Mouse (Mus musculus): Measurements from ENCODE around the gene Osm.

- TF ChIP-seq MAX (IDR thresholded peaks at IDR 0.05; ENCODE audit: low read length) (no peak), CTCF (conservative IDR thresholded peaks at IDR 0.05 in 1 of 2, IDR thresholded peaks at IDR 0.05 in 1 of 2; ENCODE audit: low read depth in 2 of 2, low read length in 2 of 2) (peak; percentile 30 to 62; a peak in 3 of 4 replicates), EP300 (IDR thresholded peaks at IDR 0.05; ENCODE audit: low read length) (no peak), MEF2A (IDR thresholded peaks at IDR 0.05; ENCODE audit: borderline replicate concordance, low read depth, low read length) (no peak), IRF4 (IDR thresholded peaks at IDR 0.05; ENCODE audit: low read depth, low read length) (no peak), SMC3 (IDR thresholded peaks at IDR 0.05; ENCODE audit: low read depth, low read length) (peak; percentile 47)
These were observed 24.9 kb downstream of the Osm start for GRCm38 (mm10) chr11:4261188-4261494.
